Mouse (Mus musculus) thymus, postnatal 25 days (tissue): ENCODE measurements around the gene Fbxo5.
A peak's percentile ranks its signal among the peaks of the same experiment; 100 is the strongest.

Source experiments
- DNase-seq: peaks from one replicate; pipeline ENCODE4 v3.0.0; 2022

Fbxo5 gene

GRCm38 (mm10) chr10:5805243-5805730 lies at the start of gene Fbxo5:
TSS of gene Fbxo5 (minus strand) at chr10:5805600.
- peak; percentile 97 for DNase-seq

- no peak for DNase-seq
Observed at GRCm38 (mm10) chr10:5853290-5853868, 48.0 kb upstream of the Fbxo5 start.

GRCm38 (mm10) chr10:5846939-5847338 lies 41.5 kb upstream of the Fbxo5 start:
- no peak for DNase-seq

- DNase-seq = peak; percentile 72
Observed at GRCm38 (mm10) chr10:5841369-5841768, 36.0 kb upstream of the Fbxo5 start.

GRCm38 (mm10) chr10:5826336-5827025 lies 21.1 kb upstream of the Fbxo5 start:
- no peak for DNase-seq

GRCm38 (mm10) chr10:5824779-5825178 lies 19.4 kb upstream of the Fbxo5 start:
- DNase-seq = peak; percentile 44

GRCm38 (mm10) chr10:5823740-5824491 lies 18.5 kb upstream of the Fbxo5 start, which contains the start of gene Mtrf1l:
TSS of gene Mtrf1l (minus strand) at chr10:5823910.
- DNase-seq = peak; percentile 99

- no peak for DNase-seq
Observed at GRCm38 (mm10) chr10:5823291-5823739, 17.9 kb upstream of the Fbxo5 start.

GRCm38 (mm10) chr10:5818772-5819171 lies 13.4 kb upstream of the Fbxo5 start:
- DNase-seq = no peak

- DNase-seq = no peak
Observed at GRCm38 (mm10) chr10:5815968-5816367, 10.6 kb upstream of the Fbxo5 start.

GRCm38 (mm10) chr10:5813724-5814123 lies 8.3 kb upstream of the Fbxo5 start:
- DNase-seq = no peak

- DNase-seq = no peak
Observed at GRCm38 (mm10) chr10:5807683-5808082, 2.3 kb upstream of the Fbxo5 start.

- no peak for DNase-seq
Observed at GRCm38 (mm10) chr10:5806996-5807395, 1.6 kb upstream of the Fbxo5 start.

GRCm38 (mm10) chr10:5806416-5806815 lies 1.0 kb upstream of the Fbxo5 start:
- peak; percentile 34 for DNase-seq

GRCm38 (mm10) chr10:5805731-5806307 lies 419 bp upstream of the Fbxo5 start:
- DNase-seq = peak; percentile 97

GRCm38 (mm10) chr10:5804691-5805156 lies 676 bp downstream of the Fbxo5 start:
- peak; percentile 44 for DNase-seq

GRCm38 (mm10) chr10:5803739-5804138 lies 1.7 kb downstream of the Fbxo5 start:
- DNase-seq = no peak

GRCm38 (mm10) chr10:5802866-5803265 lies 2.5 kb downstream of the Fbxo5 start:
- DNase-seq = no peak

GRCm38 (mm10) chr10:5800490-5800889 lies 4.9 kb downstream of the Fbxo5 start:
- no peak for DNase-seq

- DNase-seq = no peak
Observed at GRCm38 (mm10) chr10:5798069-5798468, 7.3 kb downstream of the Fbxo5 start.

GRCm38 (mm10) chr10:5790657-5791056 lies 14.7 kb downstream of the Fbxo5 start:
- DNase-seq = peak; percentile 33

GRCm38 (mm10) chr10:5786923-5787322 lies 18.5 kb downstream of the Fbxo5 start:
- DNase-seq = peak; percentile 23
